Mouse (Mus musculus) limb, embryonic 13.5 days (tissue): ENCODE results near the gene E430018J23Rik. TPM values are rescaled to one million over a fixed set of nuclear protein-coding genes. Genes with fewer than 3 reads are reported as not detected.
"Not testable (repeated sequence)": the region's sequence is repeated elsewhere in the genome, so short reads cannot be mapped to it uniquely, and the experiment has no call there.

Experiments
- ATAC-seq: fragments of 200-750 bp; cut with Nextera tagmentation; 2 replicates; pipeline ENCODE4 v1.8.0; 2017; ENCODE audit warnings: low read depth, moderate number of reproducible peaks, moderate TSS enrichment; ENCODE audit not compliant: low FRiP score
- H3K27ac ChIP-seq: fragments of 300-500 bp; sonication (generic); 2 replicates; pipeline ENCODE4 v1.5.1; 2015; ENCODE audit warnings: inconsistent platforms, mild to moderate bottlenecking, moderate library complexity
- H3K27me3 ChIP-seq: fragments of 300-500 bp; sonication (generic); 2 replicates; pipeline ENCODE4 v1.6.1; 2015; ENCODE audit warnings: mild to moderate bottlenecking, inconsistent platforms
- H3K36me3 ChIP-seq: fragments of 300-500 bp; sonication (generic); 2 replicates; pipeline ENCODE4 v1.6.1; 2015; ENCODE audit warnings: inconsistent platforms, mild to moderate bottlenecking, moderate library complexity
- H3K4me1 ChIP-seq: fragments of 300-500 bp; sonication (generic); 2 replicates; pipeline ENCODE4 v1.6.1; 2015; ENCODE audit warnings: inconsistent platforms
- H3K4me2 ChIP-seq: fragments of 300-500 bp; sonication (generic); replicated peaks from 2 replicates; pipeline ENCODE4 v1.6.1; 2015; ENCODE audit warnings: inconsistent platforms, mild to moderate bottlenecking, moderate library complexity
- H3K4me3 ChIP-seq: fragments of 300-500 bp; sonication (generic); 2 replicates; pipeline ENCODE4 v1.5.1; 2015; ENCODE audit warnings: moderate library complexity, mild to moderate bottlenecking, inconsistent platforms
- H3K9ac ChIP-seq: fragments of 300-500 bp; sonication (generic); 2 replicates; pipeline ENCODE4 v1.6.1; 2015; ENCODE audit warnings: mild to moderate bottlenecking, inconsistent platforms
- H3K9me3 ChIP-seq: fragments of 300-500 bp; sonication (generic); 2 replicates; pipeline ENCODE4 v1.6.1; 2016; ENCODE audit warnings: inconsistent platforms
- WGBS: fragments of 180-500 bp; shearing (Covaris S2); methylation state at CpG from one replicate; pipeline ENCODE4 v1.1.7; 2015; 5-methylcytosine and 5-hydroxymethylcytosine counted together
- polyA plus RNA-seq: library from polyadenylated mRNA; unstranded; fragments of >200 nt; fragmentation: Nextera tagmentation; extraction: Ambion mirVana; gene quantifications from 2 replicates; pipeline ENCODE4 v1.2.1, GENCODE M21; 2015

The E430018J23Rik gene
- polyA plus RNA-seq = 7.6 and 7.9 TPM in 2 replicates

DNA sequence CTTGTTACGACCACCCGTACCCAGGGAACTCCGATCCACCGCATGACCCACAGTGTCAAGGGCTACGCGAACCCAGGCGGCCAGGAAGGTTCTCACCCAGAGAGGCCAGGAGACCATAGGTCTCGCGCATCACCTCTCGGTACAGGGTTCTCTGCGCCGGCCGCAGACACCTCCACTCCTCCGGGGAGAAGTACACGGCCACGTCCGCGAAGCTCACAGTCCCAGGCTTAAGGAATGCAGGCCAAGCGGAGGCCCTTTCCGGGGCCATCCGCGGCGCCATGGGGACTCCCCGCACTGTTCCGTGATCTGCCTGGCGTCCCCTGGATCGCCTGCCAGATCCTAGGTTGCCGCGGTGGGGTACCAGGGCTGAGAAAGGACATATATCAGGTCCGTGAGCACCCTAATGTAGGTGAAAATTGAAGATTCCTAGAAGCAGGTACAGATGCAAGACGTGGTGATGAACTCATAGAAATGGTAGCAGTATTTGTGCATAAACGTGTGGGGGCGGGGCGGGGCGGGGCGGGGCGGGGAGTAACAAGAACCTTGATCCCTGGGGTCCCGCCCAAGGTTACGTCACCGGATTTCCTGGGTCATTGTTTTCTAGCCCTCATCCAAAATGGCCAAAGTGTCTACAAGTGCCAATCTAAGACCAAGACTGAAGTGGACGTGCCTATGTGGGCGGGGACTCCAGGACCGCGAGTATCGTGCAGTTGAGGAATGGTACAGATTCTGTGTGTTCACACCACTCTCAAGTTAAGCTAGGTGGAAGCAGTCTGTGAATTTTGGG lies at the start of gene E430018J23Rik:
TSS of gene E430018J23Rik (minus strand) at position 473 of the 787 bp plus-strand sequence.
- Histone ChIP-seq H3K4me1 (peaks cover 16% of the 10 kb centered on the region), H3K9ac (peak within 1 kb of the TSS; percentile 86), H3K9me3 (no peaks in the 10 kb centered on the region), H3K27ac (peak within 1 kb of the TSS; percentile 87), H3K36me3 (peaks cover 16% of the 10 kb centered on the region), H3K27me3 (0 out of 2 replicates have a peak, but pooled peaks cover 3% of the 10 kb centered on the region), H3K4me3 (peak within 1 kb of the TSS; percentile 69), H3K4me2 (peak within 1 kb of the TSS; percentile 80)
- under 1% methylated on average over 45 of the region's 45 CpGs for WGBS
- peak; percentile 93 for ATAC-seq

DNA sequence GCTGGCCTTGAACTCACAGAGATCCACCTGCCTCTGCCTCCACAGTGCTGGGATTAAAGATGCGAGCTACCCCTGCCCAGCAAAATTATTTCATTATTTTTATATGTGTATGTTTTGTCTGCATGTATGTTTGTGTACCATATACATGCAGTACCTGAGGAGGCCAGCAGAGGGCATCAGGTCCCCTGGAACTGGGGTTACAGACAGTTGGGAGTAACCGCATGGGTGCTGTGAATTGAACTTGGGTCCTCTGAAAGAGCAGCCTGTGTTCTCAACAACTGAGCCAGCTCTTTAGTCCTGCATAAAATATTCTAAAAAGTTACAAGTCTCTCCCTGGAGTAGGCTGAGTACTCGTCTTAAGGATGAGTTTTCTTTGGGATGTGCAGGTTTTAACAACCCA lies 44.3 kb upstream of the E430018J23Rik start:
- no peak overlapping the region for H3K9ac ChIP-seq
- WGBS = 86% methylated on average over 3 of the region's 3 CpGs
- no peak overlapping the region for H3K27ac ChIP-seq
- H3K4me1 ChIP-seq = no peaks in the 10 kb centered on the region
- H3K36me3 ChIP-seq = peaks cover 17% of the 10 kb centered on the region
- no peak for ATAC-seq
- peaks cover 14% of the 10 kb centered on the region for H3K9me3 ChIP-seq
- H3K27me3 ChIP-seq = no peaks in the 10 kb centered on the region
- no peak overlapping the region; the same call in 1 of the 2 replicates for H3K4me3 ChIP-seq
- H3K4me2 ChIP-seq = no peak overlapping the region

GRCm38 (mm10) chr7:127435206-127435605 lies 41.8 kb upstream of the E430018J23Rik start:
- no peaks in the 10 kb centered on the region for H3K27me3 ChIP-seq

DNA sequence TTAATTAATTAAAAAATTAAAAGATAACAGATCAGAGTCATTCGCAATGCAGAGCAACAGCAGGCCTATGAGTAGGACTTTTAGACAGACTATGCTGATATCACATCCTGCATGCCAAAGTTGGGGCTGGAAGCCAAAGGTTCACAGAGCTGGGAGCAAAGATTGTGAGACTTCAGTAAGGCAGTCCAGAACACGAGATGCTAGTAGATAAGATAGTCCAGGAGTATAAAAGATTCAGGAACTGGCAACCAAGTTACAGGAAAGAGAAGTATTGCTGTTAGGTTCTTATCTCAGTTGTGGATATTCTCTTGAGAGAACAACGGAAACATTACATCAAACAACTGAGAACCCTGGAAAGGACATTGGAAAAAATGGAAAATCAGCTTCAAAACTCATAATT lies 32.9 kb upstream of the E430018J23Rik start:
- Histone ChIP-seq H3K9me3 (no peaks in the 10 kb centered on the region), H3K4me1 (peaks cover 7% of the 10 kb centered on the region), H3K27ac (no peak overlapping the region), H3K36me3 (no peaks in the 10 kb centered on the region), H3K9ac (no peak overlapping the region), H3K4me2 (no peak overlapping the region), H3K4me3 (no peak overlapping the region), H3K27me3 (peaks cover 18% of the 10 kb centered on the region)
- WGBS = 73% methylated on average over 3 of the region's 3 CpGs
- ATAC-seq = no peak

More at GRCm38 (mm10) chr7:127435206-127435605, 41.8 kb upstream of the E430018J23Rik start:
- no peak overlapping the region for H3K27ac ChIP-seq
- no peak overlapping the region for H3K4me3 ChIP-seq
- H3K9me3 ChIP-seq = peaks cover 14% of the 10 kb centered on the region
- no peaks in the 10 kb centered on the region for H3K36me3 ChIP-seq
- no peak overlapping the region for H3K9ac ChIP-seq
- ATAC-seq = no peak
- no peaks in the 10 kb centered on the region for H3K4me1 ChIP-seq
- no peak overlapping the region for H3K4me2 ChIP-seq
- 92% methylated on average over 4 of the region's 4 CpGs for whole genome bisulfite sequencing

DNA sequence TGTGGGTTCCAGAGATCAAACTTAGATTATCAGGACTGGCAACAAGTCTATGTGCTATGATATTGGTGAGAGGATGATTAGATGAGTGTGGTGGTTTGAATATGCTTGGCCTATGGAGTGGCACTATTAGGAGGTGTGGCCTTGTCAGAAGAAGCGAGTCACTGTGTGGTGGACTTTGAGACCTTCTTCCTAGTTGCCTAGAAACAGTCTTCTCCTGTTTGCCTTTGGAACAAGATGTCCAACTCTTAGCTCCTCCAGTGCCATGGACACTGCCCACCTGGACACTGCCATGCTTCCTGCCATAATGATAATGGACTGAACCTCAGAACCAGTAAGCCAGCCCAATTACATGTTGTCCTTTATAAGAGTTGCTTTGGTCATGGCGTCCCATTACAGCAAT lies 32.5 kb upstream of the E430018J23Rik start:
- peaks cover 12% of the 10 kb centered on the region for H3K4me1 ChIP-seq
- H3K4me3 ChIP-seq = no peak overlapping the region
- no peak overlapping the region for H3K4me2 ChIP-seq
- no peak overlapping the region for H3K27ac ChIP-seq
- H3K9ac ChIP-seq = no peak overlapping the region
- peaks cover 18% of the 10 kb centered on the region for H3K27me3 ChIP-seq
- ATAC-seq = no peak
- WGBS = 86% methylated on average over 2 of the region's 2 CpGs
- H3K9me3 ChIP-seq = no peaks in the 10 kb centered on the region
- no peaks in the 10 kb centered on the region for H3K36me3 ChIP-seq

GRCm38 (mm10) chr7:127425291-127425690 lies 31.9 kb upstream of the E430018J23Rik start:
- WGBS = 90% methylated on average over 3 of the region's 3 CpGs
- Histone ChIP-seq H3K27me3 (peaks cover 18% of the 10 kb centered on the region), H3K9me3 (no peaks in the 10 kb centered on the region), H3K9ac (no peak overlapping the region), H3K4me3 (no peak overlapping the region), H3K36me3 (no peaks in the 10 kb centered on the region), H3K27ac (no peak overlapping the region), H3K4me2 (no peak overlapping the region), H3K4me1 (peaks cover 15% of the 10 kb centered on the region)
- no peak for ATAC-seq

GRCm38 (mm10) chr7:127422247-127422646 lies 28.8 kb upstream of the E430018J23Rik start:
- ATAC-seq = peak; percentile 42; the same call in 1 of the 2 replicates
- H3K9me3 ChIP-seq = no peaks in the 10 kb centered on the region
- peaks cover 18% of the 10 kb centered on the region for H3K27me3 ChIP-seq
- peaks cover 18% of the 10 kb centered on the region for H3K36me3 ChIP-seq
- WGBS = under 1% methylated on average over 15 of the region's 15 CpGs
- H3K4me2 ChIP-seq = peak overlapping the region; percentile 98
- H3K4me1 ChIP-seq = peaks cover 15% of the 10 kb centered on the region
- no peak overlapping the region for H3K27ac ChIP-seq
- peak overlapping the region; percentile 75 for H3K4me3 ChIP-seq
- peak overlapping the region; percentile 93 for H3K9ac ChIP-seq

DNA sequence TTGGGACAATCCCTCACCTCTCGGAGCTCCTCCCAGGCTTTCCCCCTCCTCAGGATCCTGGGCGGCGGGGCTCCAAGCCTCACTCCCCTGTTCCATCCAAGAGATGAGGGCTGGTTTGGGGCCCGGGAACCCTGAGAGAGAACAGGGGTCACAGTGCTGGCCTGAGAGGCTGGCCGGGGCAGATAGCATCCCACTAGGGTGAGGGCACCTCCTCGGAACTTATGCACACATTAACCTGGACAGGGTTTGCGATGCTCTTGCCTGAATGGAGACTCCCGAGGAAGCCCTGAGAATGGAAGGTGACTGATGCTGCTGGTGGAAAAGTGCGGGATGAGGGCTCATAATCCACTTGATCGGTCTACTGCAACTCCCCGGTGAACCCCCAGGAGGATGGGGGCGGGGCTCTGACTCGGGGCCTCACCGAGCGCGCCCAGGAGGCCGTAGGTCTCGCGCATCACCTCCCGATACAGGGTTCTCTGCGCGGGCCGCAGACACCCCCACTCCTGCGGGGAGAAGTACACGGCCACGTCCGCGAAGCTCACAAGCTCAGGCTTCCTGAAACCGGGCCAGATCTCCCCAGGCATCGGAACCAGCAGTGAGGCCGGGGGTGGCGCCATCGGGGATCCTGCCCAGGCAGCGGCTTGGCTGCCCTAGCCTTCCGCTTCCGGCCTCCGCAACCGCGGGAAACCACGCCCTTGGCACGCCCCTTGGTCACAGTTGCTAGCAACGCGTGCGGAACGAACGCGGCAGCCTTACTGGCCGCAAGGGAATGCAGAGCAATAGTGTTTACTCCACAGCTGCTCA lies 28.2 kb upstream of the E430018J23Rik start, which contains the start of gene Zfp688:
TSS of gene Zfp688 (minus strand) at position 681 of the 804 bp plus-strand sequence.
- peak; percentile 96 for ATAC-seq
- H3K4me3 ChIP-seq = peak within 1 kb of the TSS; percentile 75
- H3K27me3 ChIP-seq = peaks cover 18% of the 10 kb centered on the region
- peak within 1 kb of the TSS; percentile 93 for H3K9ac ChIP-seq
- peaks cover 18% of the 10 kb centered on the region for H3K36me3 ChIP-seq
- no peaks in the 10 kb centered on the region for H3K9me3 ChIP-seq
- H3K27ac ChIP-seq = peak within 1 kb of the TSS; percentile 62; the same call in 1 of the 2 replicates
- H3K4me2 ChIP-seq = peak within 1 kb of the TSS; percentile 98
- WGBS = under 1% methylated on average over 48 of the region's 48 CpGs
- peaks cover 15% of the 10 kb centered on the region for H3K4me1 ChIP-seq

DNA sequence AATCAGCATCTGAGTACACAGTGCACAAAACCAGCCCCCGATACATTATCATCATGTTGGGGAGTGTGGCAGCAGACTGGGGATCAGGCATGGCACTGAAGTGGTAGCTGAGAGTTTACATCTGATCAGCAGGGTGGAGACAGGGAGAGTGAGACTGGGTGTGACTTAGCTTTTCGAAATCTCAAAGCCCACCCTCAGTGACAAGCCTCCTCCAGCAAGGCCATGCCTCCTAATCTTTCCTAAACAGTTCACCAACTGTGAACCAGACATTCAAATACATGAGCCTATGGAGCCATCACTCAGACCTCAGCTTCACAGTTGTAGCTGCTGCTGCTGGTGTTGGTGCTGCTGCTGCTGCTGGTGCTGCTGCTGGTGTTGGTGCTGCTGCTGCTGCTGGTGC lies 18.0 kb upstream of the E430018J23Rik start:
- H3K4me3 ChIP-seq = no peak overlapping the region
- no peaks in the 10 kb centered on the region for H3K9me3 ChIP-seq
- H3K4me1 ChIP-seq = no peaks in the 10 kb centered on the region
- no peaks in the 10 kb centered on the region for H3K36me3 ChIP-seq
- no peak for ATAC-seq
- no peak overlapping the region for H3K27ac ChIP-seq
- H3K27me3 ChIP-seq = no peaks in the 10 kb centered on the region
- H3K9ac ChIP-seq = no peak overlapping the region
- H3K4me2 ChIP-seq = no peak overlapping the region
- WGBS = 66% methylated on average over 2 of the region's 2 CpGs

- peak within 1 kb of the TSS; percentile 59 for H3K4me3 ChIP-seq
- H3K4me1 ChIP-seq, H3K9me3 ChIP-seq, H3K27me3 ChIP-seq: not testable (repeated sequence)
- ATAC-seq = peak; percentile 88
- peaks cover 10% of the 10 kb centered on the region for H3K36me3 ChIP-seq
- peak within 1 kb of the TSS; percentile 88 for H3K4me2 ChIP-seq
- peak within 1 kb of the TSS; percentile 75 for H3K27ac ChIP-seq
- whole genome bisulfite sequencing = 5% methylated on average over 40 of the region's 40 CpGs
- H3K9ac ChIP-seq = peak within 1 kb of the TSS; percentile 86
These were observed 12.9 kb upstream of the E430018J23Rik start, which contains the start of gene Zfp764 for GRCm38 (mm10) chr7:127406002-127406987. Gene Zfp764, minus strand, starts transcription at chr7:127406822.

DNA sequence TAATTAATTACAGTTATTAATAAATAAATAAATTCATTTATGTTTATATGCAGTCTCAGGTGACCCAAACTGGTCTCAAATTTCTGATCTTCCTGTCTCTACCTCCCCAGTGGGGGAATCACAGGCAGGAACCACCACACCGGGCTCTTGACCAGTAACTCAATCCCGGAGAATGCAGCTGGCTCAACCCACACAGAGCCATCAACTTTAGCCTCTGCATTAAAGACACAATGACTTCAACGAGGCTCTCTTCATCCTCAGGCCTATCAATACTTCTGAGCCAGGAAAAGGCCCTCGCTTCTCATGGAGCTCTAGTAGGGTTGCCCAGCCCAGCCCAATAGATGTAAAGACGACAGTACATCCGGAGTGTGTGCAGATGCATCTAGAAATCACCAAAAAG lies 10.7 kb upstream of the E430018J23Rik start:
- ATAC-seq, H3K4me3 ChIP-seq, H3K4me2 ChIP-seq, H3K27me3 ChIP-seq, H3K27ac ChIP-seq, H3K9ac ChIP-seq, H3K4me1 ChIP-seq, H3K9me3 ChIP-seq: not testable (repeated sequence)
- WGBS = 96% methylated on average over 6 of the region's 6 CpGs
- H3K36me3 ChIP-seq = peaks cover 10% of the 10 kb centered on the region
